Mouse (Mus musculus) kidney, postnatal 36 days (tissue): Measurements from ENCODE around the gene Tmem141.

Experiments used
- DNase-seq, 2 experiments: peaks; one replicate each; pipeline ENCODE4 v3.0.0; 2021 to 2022; ENCODE audit warnings: mixed read lengths in 2 of 2

The Tmem141 gene

DNA sequence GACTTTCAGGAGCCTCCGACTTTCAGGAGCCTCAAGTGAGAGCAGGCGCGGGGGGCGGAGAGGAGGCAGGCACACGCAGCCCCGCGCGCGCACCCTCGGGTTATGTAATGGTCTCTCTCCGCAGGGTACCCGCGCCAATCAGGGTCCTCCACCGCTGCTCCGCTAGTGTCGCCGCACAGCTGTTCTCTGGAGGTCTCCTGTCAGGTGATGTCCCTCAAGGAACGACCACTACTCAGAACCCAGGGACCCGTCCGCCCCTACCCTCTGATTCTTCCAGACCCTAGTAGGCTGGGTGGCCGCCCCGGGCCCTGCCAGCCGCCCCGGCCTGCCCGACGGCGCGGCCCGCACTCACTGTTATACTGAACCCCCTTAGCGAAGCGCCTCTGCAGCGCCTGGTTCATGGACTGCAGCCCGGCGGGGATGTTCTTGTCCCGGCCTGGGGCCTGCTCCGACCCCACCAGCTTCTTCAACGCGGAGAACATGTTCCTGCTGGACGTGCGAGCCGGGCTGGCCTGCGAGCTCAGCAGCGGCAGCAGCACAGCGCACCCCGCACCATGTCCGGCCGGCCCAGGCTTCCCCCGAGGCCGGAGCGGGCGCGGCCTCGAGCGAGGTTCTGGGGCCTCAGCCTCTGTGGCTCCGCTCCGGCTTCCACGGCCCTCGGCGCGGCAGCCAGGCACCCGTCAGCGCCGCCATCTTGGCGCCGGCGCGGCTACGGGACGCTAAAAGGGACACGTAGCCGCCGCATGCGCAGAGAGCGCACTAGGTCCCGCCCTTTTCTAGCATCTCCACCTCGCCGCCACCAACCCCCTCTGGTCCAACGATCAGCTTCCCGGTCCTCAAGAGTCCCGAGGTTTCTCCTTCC is 13.8 kb downstream of the Tmem141 start, which contains the start of gene Rabl6:
Gene Rabl6, minus strand, starts transcription at position 761 of the 862 bp plus-strand sequence.
- DNase-seq, result peak; percentile 90 to 94

- no peak for DNase-seq
Observed at GRCm38 (mm10) chr2:25602526-25602925, 19.3 kb downstream of the Tmem141 start.

GRCm38 (mm10) chr2:25600037-25600436 is 21.8 kb downstream of the Tmem141 start:
- no peak for DNase-seq

DNA sequence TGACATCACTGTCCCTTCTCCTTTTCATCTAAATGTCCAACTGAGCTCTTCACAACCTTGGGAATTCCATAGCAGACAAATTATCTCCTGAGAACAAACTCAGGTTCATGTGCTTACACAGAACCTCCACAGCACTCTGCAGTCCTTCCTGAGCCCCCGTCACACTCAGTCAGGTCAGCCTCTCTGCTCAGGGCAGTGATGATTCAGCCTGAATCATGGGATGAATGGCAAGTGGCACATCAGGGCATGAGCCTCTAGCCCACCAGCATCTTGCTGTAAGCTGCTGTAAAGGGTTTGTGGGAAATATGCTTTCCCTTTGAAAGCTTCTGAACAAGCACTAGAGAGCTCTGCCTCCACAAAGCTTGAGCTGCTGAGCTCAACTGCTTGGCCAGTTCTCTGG is 23.1 kb downstream of the Tmem141 start:
- no peak for DNase-seq

DNA sequence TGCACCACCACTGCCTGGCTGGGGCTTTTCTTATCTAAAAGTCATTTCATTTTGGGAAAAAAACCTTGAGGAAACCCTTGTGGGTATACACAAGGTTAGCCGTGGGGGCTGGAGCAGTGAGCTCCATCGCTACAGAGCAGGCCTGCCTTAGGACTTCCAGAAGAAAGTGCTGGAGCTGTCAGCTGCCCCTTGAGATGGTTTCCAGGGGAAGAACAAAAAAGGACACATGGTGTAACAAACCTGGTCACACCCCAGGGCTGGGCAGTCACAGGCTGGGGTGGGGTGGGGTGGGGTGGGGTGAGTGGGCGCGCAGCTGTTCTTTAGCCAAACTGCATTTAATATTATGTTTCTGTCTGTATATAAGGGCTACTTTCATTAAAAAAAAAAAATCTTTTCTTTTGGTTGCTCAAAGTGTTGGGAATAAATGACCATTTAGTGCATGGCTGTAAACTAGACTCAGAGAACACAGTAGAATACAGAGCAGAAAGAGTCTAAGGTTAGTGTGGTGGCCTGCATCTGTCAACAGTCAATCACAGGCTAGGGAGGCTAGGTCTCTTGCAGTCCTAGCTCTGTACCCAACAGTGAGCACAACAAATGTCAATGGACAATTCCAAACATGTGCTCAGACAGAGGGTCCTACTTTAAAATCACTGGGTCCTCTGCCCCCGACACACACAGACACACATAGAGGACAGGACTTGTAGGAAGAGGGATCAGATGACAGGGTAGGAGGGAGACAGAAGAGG is 24.9 kb downstream of the Tmem141 start:
- no peak for DNase-seq

DNA sequence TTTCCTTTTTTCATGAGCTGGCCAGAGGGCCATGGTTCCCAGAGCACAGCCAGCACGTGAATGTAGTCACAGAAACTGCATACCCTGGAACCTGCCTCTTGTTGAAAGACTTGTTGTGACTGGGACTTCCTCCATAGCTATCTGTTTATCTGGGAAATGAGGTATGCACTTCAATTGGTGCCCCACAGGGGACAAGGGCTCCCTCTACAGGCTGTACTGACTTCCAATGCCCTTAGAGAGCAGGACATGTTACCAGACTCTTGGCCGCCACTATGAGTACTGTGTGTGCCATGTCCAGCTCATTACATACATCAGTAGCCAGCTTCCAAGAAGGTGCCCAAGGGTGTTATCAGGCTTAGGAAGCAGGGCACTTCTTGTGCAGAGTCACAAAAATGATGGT is 29.9 kb downstream of the Tmem141 start:
- DNase-seq, result peak in 1 of 2 experiments; percentile 76

- DNase-seq, result no peak
Observed at GRCm38 (mm10) chr2:25588227-25588907, 33.4 kb downstream of the Tmem141 start.

DNA sequence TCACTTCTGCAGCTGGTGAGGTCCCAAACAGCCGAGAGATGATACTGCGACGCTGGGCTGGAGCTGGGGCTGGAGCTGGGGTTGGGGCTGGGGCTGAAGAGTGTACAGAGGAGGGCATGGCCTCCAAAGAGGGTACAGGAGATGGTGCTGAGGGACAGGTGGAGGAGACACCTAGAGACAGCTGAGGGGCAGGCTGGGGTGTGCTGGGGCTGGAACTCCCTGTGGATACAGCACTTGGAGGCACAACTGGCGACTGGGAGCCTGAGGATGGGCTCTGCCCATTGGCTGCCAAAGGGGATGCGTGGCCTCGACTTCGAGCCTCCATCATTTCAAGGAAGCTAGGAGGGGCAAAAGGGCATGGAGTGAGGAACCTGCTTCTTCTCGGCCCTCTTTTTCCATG is 34.5 kb downstream of the Tmem141 start:
- DNase-seq, result no peak

DNA sequence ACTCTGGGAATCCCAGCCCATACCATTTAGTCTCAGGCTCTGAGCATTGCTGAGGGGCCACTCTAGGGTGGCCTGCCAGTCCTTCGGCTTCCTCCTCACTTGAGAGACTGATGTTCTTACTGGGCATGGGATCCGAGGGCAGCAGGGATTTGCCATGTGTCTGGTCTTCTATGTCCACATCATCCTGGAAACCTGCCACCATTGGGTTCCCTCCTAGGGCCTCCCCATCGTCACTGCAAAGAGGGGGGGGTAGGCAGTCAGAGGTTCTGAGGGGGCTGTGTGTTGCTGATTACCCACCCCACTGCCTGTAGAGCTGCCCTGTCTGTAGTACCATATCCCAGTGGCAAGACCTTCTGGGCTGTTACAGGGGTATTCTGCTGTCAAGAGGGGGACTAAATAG is 36.2 kb downstream of the Tmem141 start:
- no peak for DNase-seq

- no peak for DNase-seq
Observed at GRCm38 (mm10) chr2:25584856-25585255, 36.9 kb downstream of the Tmem141 start.

- no peak for DNase-seq
Observed at GRCm38 (mm10) chr2:25584152-25584551, 37.7 kb downstream of the Tmem141 start.

GRCm38 (mm10) chr2:25583571-25583970 is 38.2 kb downstream of the Tmem141 start:
- DNase-seq, result no peak

- no peak for DNase-seq
Observed at GRCm38 (mm10) chr2:25583120-25583481, 38.7 kb downstream of the Tmem141 start.

- peak in 1 of 2 experiments; percentile 49 for DNase-seq
Observed at GRCm38 (mm10) chr2:25582466-25583119, 39.2 kb downstream of the Tmem141 start.

GRCm38 (mm10) chr2:25581901-25582301 is 39.9 kb downstream of the Tmem141 start:
- no peak for DNase-seq

DNA sequence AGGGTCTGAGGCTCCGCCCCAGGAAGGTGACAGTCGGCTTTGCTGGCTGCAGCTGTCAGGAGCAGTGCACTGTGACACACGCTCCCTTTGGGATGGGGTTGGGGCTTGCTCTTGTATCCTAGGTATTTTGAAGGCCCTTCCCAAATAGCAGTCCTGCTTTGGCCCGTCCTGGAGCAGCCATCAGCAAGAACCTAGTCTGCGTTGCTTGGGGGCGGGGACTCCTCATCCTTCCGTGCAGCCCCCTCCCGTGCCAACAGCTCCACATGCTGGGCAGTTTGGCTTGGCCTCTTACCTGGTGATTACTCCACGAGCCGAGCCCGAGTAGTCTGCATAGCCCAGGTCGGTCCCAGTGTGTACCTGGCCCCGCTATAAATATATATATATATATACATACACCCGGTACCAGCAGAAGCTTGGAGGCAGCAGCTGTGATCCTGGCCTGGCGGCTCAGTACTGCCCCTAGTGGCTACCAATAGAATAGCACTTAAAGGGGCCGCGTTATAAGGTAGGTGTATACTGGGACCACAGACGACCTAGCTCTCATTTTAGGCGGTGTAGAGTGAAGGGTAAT is 40.4 kb downstream of the Tmem141 start, which contains the start of gene Ajm1:
Gene Ajm1, minus strand, starts transcription at position 464 of the 571 bp plus-strand sequence.
- DNase-seq, result peak in 1 of 2 experiments; percentile 67

GRCm38 (mm10) chr2:25580621-25581101 is 41.1 kb downstream of the Tmem141 start:
- DNase-seq, result peak in 1 of 2 experiments; percentile 31

DNA sequence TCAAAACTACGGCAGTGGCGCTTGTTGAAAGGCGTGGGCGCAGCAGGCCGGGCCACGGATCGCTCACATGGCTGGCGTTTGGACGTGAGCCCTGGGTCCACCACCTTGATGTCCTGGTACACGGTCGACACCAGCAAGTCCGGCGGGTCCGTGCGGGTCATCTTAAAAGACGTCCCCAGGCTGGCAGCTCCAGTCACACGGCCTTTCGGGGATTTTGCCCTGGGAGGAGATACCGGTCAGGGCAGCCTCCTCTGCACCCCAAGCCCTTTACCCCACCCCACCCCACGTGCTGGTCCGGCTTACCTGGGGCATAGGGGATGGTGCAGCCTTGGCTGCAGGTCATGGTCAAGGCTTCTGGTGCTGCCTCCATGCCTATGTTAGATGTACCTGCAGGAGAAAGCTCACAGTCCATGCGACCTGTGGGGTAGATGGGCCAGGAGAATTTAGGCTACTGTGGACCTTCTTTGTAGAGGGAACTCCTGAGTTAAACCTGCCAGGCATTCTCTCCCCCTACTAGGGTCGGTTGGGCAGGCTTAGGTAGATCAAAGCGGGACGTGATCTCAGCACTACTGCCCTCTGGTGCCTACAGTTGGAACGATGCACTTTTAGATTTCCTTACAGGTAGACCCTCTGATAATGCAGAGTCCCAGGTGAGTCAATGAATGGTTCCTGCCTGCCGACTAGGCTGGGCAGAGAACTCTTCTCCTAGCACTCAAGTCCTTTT is 41.9 kb downstream of the Tmem141 start:
- peak in 1 of 2 experiments; percentile 78 for DNase-seq

GRCm38 (mm10) chr2:25578796-25579736 is 42.7 kb downstream of the Tmem141 start:
- peak in 1 of 2 experiments; percentile 29 for DNase-seq
